Mouse (Mus musculus): Measurements from ENCODE around the gene Rpl38. TPM values are rescaled to one million over a fixed set of nuclear protein-coding genes. Genes with fewer than 3 reads are reported as not detected.

Rpl38 gene
- polyA plus RNA-seq, 1 experiment from 2014 or later, result 824 TPM

GRCm38 (mm10) chr11:114675341-114675825 is 7.1 kb downstream of the Rpl38 start, which contains the start of gene Ttyh2:
Gene Ttyh2, plus strand, starts transcription at chr11:114675431.
- peak within 1 kb of the TSS; percentile 66 for H3K9ac ChIP-seq (replicated peaks; ENCODE audit: low read depth)
- H3K4me2 ChIP-seq (replicated peaks; ENCODE audit: low read depth, low read length), result peak within 1 kb of the TSS; percentile 99
- H3K4me1 ChIP-seq (ENCODE audit: insufficient read depth, low read depth, low read length), result peaks cover 10% of the 10 kb centered on the region; the same call in 1 of the 2 replicates
- H3K4me3 ChIP-seq (ENCODE audit: low read depth, low read length), result peak within 1 kb of the TSS; percentile 55
- H3K27ac ChIP-seq (ENCODE audit: low read length), result peak within 1 kb of the TSS; percentile 43
- no peaks in the 10 kb centered on the region for H3K9me3 ChIP-seq (ENCODE audit: low read length)
- DNase-seq (ENCODE audit: low spot score), result peak; percentile 93
- 1% methylated on average over 37 of the region's 40 CpGs for WGBS
- H3K27me3 ChIP-seq (replicated peaks; ENCODE audit: insufficient read depth, low read length), result no peaks in the 10 kb centered on the region
- peak; percentile 95 for ATAC-seq
- no peak for TF ChIP-seq EP300 (IDR thresholded peaks at IDR 0.05)
- 0 out of 2 replicates have a peak, but pooled peaks have one; percentile 7 for TF ChIP-seq CTCF (IDR thresholded peaks at IDR 0.05)
- peaks cover 24% of the 10 kb centered on the region; the same call in 1 of the 2 replicates for H3K36me3 ChIP-seq (ENCODE audit: insufficient read depth, low read length)

DNA sequence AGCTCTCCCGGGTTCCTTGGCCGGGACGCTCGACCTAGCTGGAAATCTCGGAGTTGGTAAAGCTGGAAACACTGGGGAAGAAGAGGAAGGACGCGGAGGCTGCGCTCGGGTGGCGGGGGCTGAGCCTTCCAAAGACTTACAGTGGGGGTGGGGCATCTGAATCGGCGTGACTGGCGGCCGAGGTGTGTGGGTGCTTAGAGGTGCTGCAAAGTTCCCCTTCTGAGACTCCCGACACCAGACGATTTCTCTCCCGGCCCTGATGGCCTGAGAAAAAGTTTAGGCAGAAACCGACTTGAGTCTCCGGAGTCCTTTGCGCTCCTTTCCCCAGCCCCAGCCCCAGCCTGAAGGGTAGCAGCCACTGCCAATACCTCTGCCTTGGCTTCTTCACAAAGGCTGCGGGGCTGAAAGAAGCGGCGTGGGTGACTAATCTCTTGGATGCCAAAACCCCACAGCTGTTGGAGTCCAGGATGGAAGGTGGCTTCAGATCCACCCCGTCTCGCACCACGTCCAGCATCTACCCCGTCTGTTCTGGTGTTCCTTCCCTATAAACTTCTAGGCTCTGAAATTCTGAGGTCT is 7.6 kb downstream of the Rpl38 start:
- peak overlapping the region; percentile 66 for H3K9ac ChIP-seq (replicated peaks; ENCODE audit: low read depth)
- ATAC-seq (peak; percentile 16), DNase-seq (ENCODE audit: low spot score) (peak; percentile 39)
- H3K36me3 ChIP-seq (ENCODE audit: insufficient read depth, low read length), result peaks cover 21% of the 10 kb centered on the region; the same call in 1 of the 2 replicates
- peaks cover 10% of the 10 kb centered on the region; the same call in 1 of the 2 replicates for H3K4me1 ChIP-seq (ENCODE audit: insufficient read depth, low read depth, low read length)
- H3K9me3 ChIP-seq (ENCODE audit: low read length), result no peaks in the 10 kb centered on the region
- H3K4me2 ChIP-seq (replicated peaks; ENCODE audit: low read depth, low read length), result peak overlapping the region; percentile 99
- H3K4me3 ChIP-seq (ENCODE audit: low read depth, low read length), result peak overlapping the region; percentile 55
- no peak for TF ChIP-seq CTCF (IDR thresholded peaks at IDR 0.05)
- no peak for TF ChIP-seq EP300 (IDR thresholded peaks at IDR 0.05)
- 5% methylated on average over 25 of the region's 27 CpGs for WGBS
- peak overlapping the region; percentile 43 for H3K27ac ChIP-seq (ENCODE audit: low read length)
- H3K27me3 ChIP-seq (replicated peaks; ENCODE audit: insufficient read depth, low read length), result no peaks in the 10 kb centered on the region

DNA sequence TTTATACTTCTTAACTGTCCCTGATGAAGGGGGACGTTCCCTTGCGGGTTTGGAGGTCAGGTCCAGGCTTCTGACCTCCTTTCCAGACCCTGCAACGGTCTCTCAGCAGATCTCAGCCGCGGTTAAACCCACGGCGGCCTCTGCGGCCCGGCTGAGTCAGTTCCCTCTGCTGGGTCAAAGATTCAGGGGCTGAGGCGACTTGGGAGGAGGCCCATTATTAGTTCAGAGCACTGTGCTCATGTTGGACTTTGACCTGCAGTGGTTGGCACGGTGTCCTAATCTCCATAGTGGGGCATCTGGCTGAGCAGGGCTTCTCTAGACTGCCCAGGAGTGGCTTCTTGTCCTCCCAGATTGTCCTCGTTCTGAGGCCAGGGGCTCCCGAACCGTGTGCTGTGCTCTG is 8.1 kb downstream of the Rpl38 start:
- Histone ChIP-seq H3K9ac (replicated peaks; ENCODE audit: low read depth) (peak overlapping the region; percentile 66; the same call in 1 of the 2 replicates), H3K36me3 (ENCODE audit: insufficient read depth, low read length) (peaks cover 17% of the 10 kb centered on the region; the same call in 1 of the 2 replicates), H3K4me3 (ENCODE audit: low read depth, low read length) (peak overlapping the region; percentile 55), H3K27ac (ENCODE audit: low read length) (peak overlapping the region; percentile 43), H3K4me1 (ENCODE audit: insufficient read depth, low read depth, low read length) (peaks cover 10% of the 10 kb centered on the region; the same call in 1 of the 2 replicates), H3K9me3 (ENCODE audit: low read length) (no peaks in the 10 kb centered on the region), H3K4me2 (replicated peaks; ENCODE audit: low read depth, low read length) (peak overlapping the region; percentile 99), H3K27me3 (replicated peaks; ENCODE audit: insufficient read depth, low read length) (no peaks in the 10 kb centered on the region)
- no peak for DNase-seq (ENCODE audit: low spot score)
- TF ChIP-seq CTCF (IDR thresholded peaks at IDR 0.05) (no peak), EP300 (IDR thresholded peaks at IDR 0.05) (no peak)
- ATAC-seq, result no peak
- WGBS, result 14% methylated on average over 14 of the region's 14 CpGs

GRCm38 (mm10) chr11:114676896-114677530 is 8.7 kb downstream of the Rpl38 start:
- TF ChIP-seq EP300 (IDR thresholded peaks at IDR 0.05) (no peak), CTCF (IDR thresholded peaks at IDR 0.05) (no peak)
- 55% methylated on average over 8 of the region's 9 CpGs for WGBS
- Histone ChIP-seq H3K27me3 (replicated peaks; ENCODE audit: insufficient read depth, low read length) (no peaks in the 10 kb centered on the region), H3K9me3 (ENCODE audit: low read length) (no peaks in the 10 kb centered on the region), H3K4me1 (ENCODE audit: insufficient read depth, low read depth, low read length) (peaks cover 10% of the 10 kb centered on the region; the same call in 1 of the 2 replicates), H3K27ac (ENCODE audit: low read length) (no peak overlapping the region), H3K36me3 (ENCODE audit: insufficient read depth, low read length) (peaks cover 17% of the 10 kb centered on the region; the same call in 1 of the 2 replicates), H3K4me2 (replicated peaks; ENCODE audit: low read depth, low read length) (peak overlapping the region; percentile 99), H3K4me3 (ENCODE audit: low read depth, low read length) (no peak overlapping the region), H3K9ac (replicated peaks; ENCODE audit: low read depth) (no peak overlapping the region)
- DNase-seq (ENCODE audit: low spot score), result no peak
- ATAC-seq, result no peak

DNA sequence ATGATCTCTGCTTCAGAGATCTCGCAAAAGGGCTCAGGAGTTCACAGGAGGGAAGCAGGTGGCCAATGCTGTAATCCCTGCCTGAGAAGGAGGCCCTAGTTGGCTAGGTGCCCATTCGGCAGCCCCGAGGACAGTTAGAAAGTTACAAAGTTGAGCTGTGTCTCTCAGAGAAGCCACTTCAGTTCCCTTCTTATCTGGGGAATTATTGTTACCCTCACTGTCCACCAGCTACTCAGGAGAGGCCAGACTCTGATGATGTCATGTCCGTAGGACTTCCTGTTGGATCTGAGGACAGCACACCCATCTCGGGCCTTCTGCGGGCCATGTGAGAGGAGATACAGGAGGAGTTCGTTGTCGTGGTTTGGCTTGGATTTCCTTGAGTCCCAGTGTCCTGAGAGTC is 11.3 kb downstream of the Rpl38 start:
- no peak overlapping the region; the same call in 1 of the 2 replicates for H3K9ac ChIP-seq (replicated peaks; ENCODE audit: low read depth)
- no peak overlapping the region for H3K4me2 ChIP-seq (replicated peaks; ENCODE audit: low read depth, low read length)
- no peaks in the 10 kb centered on the region for H3K9me3 ChIP-seq (ENCODE audit: low read length)
- H3K4me3 ChIP-seq (ENCODE audit: low read depth, low read length), result no peak overlapping the region
- H3K36me3 ChIP-seq (ENCODE audit: insufficient read depth, low read length), result no peaks in the 10 kb centered on the region
- 0 out of 2 replicates have a peak, but pooled peaks have one; percentile 17 for ATAC-seq
- TF ChIP-seq CTCF (IDR thresholded peaks at IDR 0.05) (no peak), EP300 (IDR thresholded peaks at IDR 0.05) (no peak)
- DNase-seq (ENCODE audit: low spot score), result peak; percentile 39
- H3K27me3 ChIP-seq (replicated peaks; ENCODE audit: insufficient read depth, low read length), result no peaks in the 10 kb centered on the region
- peak overlapping the region; percentile 51 for H3K27ac ChIP-seq (ENCODE audit: low read length)
- WGBS, result 30% methylated on average over 8 of the region's 8 CpGs
- H3K4me1 ChIP-seq (ENCODE audit: insufficient read depth, low read depth, low read length), result peaks cover 10% of the 10 kb centered on the region; the same call in 1 of the 2 replicates

DNA sequence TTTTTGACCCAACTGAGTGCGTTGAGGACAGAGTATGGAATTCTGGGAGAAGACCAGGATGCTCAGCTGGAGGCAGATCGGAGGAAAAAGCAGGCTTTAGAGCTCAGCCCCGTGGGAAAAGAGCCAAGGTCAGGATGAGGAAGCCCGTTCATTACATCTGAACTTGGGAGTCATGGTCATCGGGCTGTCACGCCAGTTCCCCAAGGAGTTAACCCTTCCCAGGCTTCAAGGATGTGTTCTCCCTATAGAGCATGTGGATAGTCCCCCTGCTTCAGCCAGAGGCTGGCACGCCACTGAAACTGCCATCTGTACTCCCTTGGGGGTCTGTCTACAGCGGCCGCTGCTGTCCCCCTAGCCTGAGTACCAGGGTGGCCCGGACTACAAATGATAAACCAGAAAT is 12.0 kb downstream of the Rpl38 start:
- peaks cover 10% of the 10 kb centered on the region; the same call in 1 of the 2 replicates for H3K4me1 ChIP-seq (ENCODE audit: insufficient read depth, low read depth, low read length)
- no peak overlapping the region for H3K4me2 ChIP-seq (replicated peaks; ENCODE audit: low read depth, low read length)
- H3K27me3 ChIP-seq (replicated peaks; ENCODE audit: insufficient read depth, low read length), result no peaks in the 10 kb centered on the region
- 44% methylated on average over 10 of the region's 10 CpGs for WGBS
- H3K36me3 ChIP-seq (ENCODE audit: insufficient read depth, low read length), result no peaks in the 10 kb centered on the region
- no peaks in the 10 kb centered on the region for H3K9me3 ChIP-seq (ENCODE audit: low read length)
- no peak overlapping the region for H3K27ac ChIP-seq (ENCODE audit: low read length)
- no peak for DNase-seq (ENCODE audit: low spot score)
- no peak overlapping the region for H3K4me3 ChIP-seq (ENCODE audit: low read depth, low read length)
- 0 out of 2 replicates have a peak, but pooled peaks have one; percentile 7 for ATAC-seq
- no peak overlapping the region for H3K9ac ChIP-seq (replicated peaks; ENCODE audit: low read depth)
- TF ChIP-seq CTCF (IDR thresholded peaks at IDR 0.05), result no peak
- TF ChIP-seq EP300 (IDR thresholded peaks at IDR 0.05), result no peak
